Mouse (Mus musculus): ENCODE data around the gene Ctdnep1.

Gene Ctdnep1

GRCm38 (mm10) chr11:69981141-69981762 is at the start of gene Ctdnep1:
Ctdnep1 (plus strand) TSS chr11:69981156.
- no peak for TF ChIP-seq CTCF (conservative IDR thresholded peaks at IDR 0.05; ENCODE audit: low read length)
- no peak for TF ChIP-seq NANOG (IDR thresholded peaks at IDR 0.05; ENCODE audit: borderline replicate concordance, low read length)
- TF ChIP-seq POU5F1 (IDR thresholded peaks at IDR 0.05; ENCODE audit: borderline replicate concordance, low read length), result no peak
- peaks cover 59% of the 10 kb centered on the region for H3K36me3 ChIP-seq (ENCODE audit: insufficient read depth, low read length)
- no peaks in the 10 kb centered on the region for H3K27me3 ChIP-seq (ENCODE audit: insufficient read depth, low read length)
- peak within 1 kb of the TSS; percentile 98 for H3K4me3 ChIP-seq (replicated peaks; ENCODE audit: low read length)
- no peaks in the 10 kb centered on the region for H3K9me3 ChIP-seq (ENCODE audit: low read length)
- peaks cover 31% of the 10 kb centered on the region for H3K4me1 ChIP-seq (replicated peaks; ENCODE audit: low read depth, low read length)

GRCm38 (mm10) chr11:69931769-69932168 is 49.2 kb upstream of the Ctdnep1 start:
- no peak for TF ChIP-seq NANOG (IDR thresholded peaks at IDR 0.05; ENCODE audit: borderline replicate concordance, low read length)
- TF ChIP-seq CTCF (conservative IDR thresholded peaks at IDR 0.05; ENCODE audit: low read length), result no peak
- no peak for TF ChIP-seq POU5F1 (IDR thresholded peaks at IDR 0.05; ENCODE audit: borderline replicate concordance, low read length)
- Histone ChIP-seq H3K4me1 (replicated peaks; ENCODE audit: low read depth, low read length) (peaks cover 23% of the 10 kb centered on the region), H3K36me3 (ENCODE audit: insufficient read depth, low read length) (no peaks in the 10 kb centered on the region), H3K4me3 (replicated peaks; ENCODE audit: low read length) (no peak overlapping the region), H3K9me3 (ENCODE audit: low read length) (no peaks in the 10 kb centered on the region), H3K27me3 (ENCODE audit: insufficient read depth, low read length) (peaks cover 21% of the 10 kb centered on the region)

- no peak for TF ChIP-seq NANOG (IDR thresholded peaks at IDR 0.05; ENCODE audit: borderline replicate concordance, low read length)
- peak; percentile 81 for TF ChIP-seq CTCF (conservative IDR thresholded peaks at IDR 0.05; ENCODE audit: low read length)
- no peak overlapping the region for H3K4me3 ChIP-seq (replicated peaks; ENCODE audit: low read length)
- H3K4me1 ChIP-seq (replicated peaks; ENCODE audit: low read depth, low read length), result peaks cover 28% of the 10 kb centered on the region
- peaks cover 25% of the 10 kb centered on the region for H3K27me3 ChIP-seq (ENCODE audit: insufficient read depth, low read length)
- no peaks in the 10 kb centered on the region for H3K36me3 ChIP-seq (ENCODE audit: insufficient read depth, low read length)
- no peaks in the 10 kb centered on the region for H3K9me3 ChIP-seq (ENCODE audit: low read length)
These were observed 48.7 kb upstream of the Ctdnep1 start for GRCm38 (mm10) chr11:69932254-69932653.

- H3K4me1 ChIP-seq (replicated peaks; ENCODE audit: low read depth, low read length), result peaks cover 35% of the 10 kb centered on the region
- H3K36me3 ChIP-seq (ENCODE audit: insufficient read depth, low read length), result no peaks in the 10 kb centered on the region
- H3K27me3 ChIP-seq (ENCODE audit: insufficient read depth, low read length), result peaks cover 33% of the 10 kb centered on the region
- H3K9me3 ChIP-seq (ENCODE audit: low read length), result no peaks in the 10 kb centered on the region
- TF ChIP-seq POU5F1 (IDR thresholded peaks at IDR 0.05; ENCODE audit: borderline replicate concordance, low read length) (no peak), NANOG (IDR thresholded peaks at IDR 0.05; ENCODE audit: borderline replicate concordance, low read length) (no peak)
- H3K4me3 ChIP-seq (replicated peaks; ENCODE audit: low read length), result no peak overlapping the region
These were observed 47.9 kb upstream of the Ctdnep1 start for GRCm38 (mm10) chr11:69933066-69933465.

- TF ChIP-seq CTCF (conservative IDR thresholded peaks at IDR 0.05; ENCODE audit: low read length) (peak; percentile 59), NANOG (IDR thresholded peaks at IDR 0.05; ENCODE audit: borderline replicate concordance, low read length) (no peak), POU5F1 (IDR thresholded peaks at IDR 0.05; ENCODE audit: borderline replicate concordance, low read length) (no peak)
- no peaks in the 10 kb centered on the region for H3K36me3 ChIP-seq (ENCODE audit: insufficient read depth, low read length)
These were observed 46.8 kb upstream of the Ctdnep1 start for GRCm38 (mm10) chr11:69934169-69934568.

GRCm38 (mm10) chr11:69934681-69935080 is 46.3 kb upstream of the Ctdnep1 start:
- no peak for TF ChIP-seq NANOG (IDR thresholded peaks at IDR 0.05; ENCODE audit: borderline replicate concordance, low read length)
- no peak for TF ChIP-seq POU5F1 (IDR thresholded peaks at IDR 0.05; ENCODE audit: borderline replicate concordance, low read length)
- TF ChIP-seq CTCF (conservative IDR thresholded peaks at IDR 0.05; ENCODE audit: low read length), result no peak
- Histone ChIP-seq H3K9me3 (ENCODE audit: low read length) (no peaks in the 10 kb centered on the region), H3K36me3 (ENCODE audit: insufficient read depth, low read length) (no peaks in the 10 kb centered on the region), H3K27me3 (ENCODE audit: insufficient read depth, low read length) (peaks cover 46% of the 10 kb centered on the region), H3K4me1 (replicated peaks; ENCODE audit: low read depth, low read length) (peaks cover 46% of the 10 kb centered on the region), H3K4me3 (replicated peaks; ENCODE audit: low read length) (peak overlapping the region; percentile 80; the same call in 1 of the 2 replicates)

More at GRCm38 (mm10) chr11:69934169-69934568, 46.8 kb upstream of the Ctdnep1 start:
- Histone ChIP-seq H3K27me3 (ENCODE audit: insufficient read depth, low read length) (peaks cover 41% of the 10 kb centered on the region), H3K9me3 (ENCODE audit: low read length) (no peaks in the 10 kb centered on the region), H3K4me3 (replicated peaks; ENCODE audit: low read length) (0 out of 2 replicates have a peak overlapping the region, but pooled peaks have one; percentile 5), H3K4me1 (replicated peaks; ENCODE audit: low read depth, low read length) (peaks cover 41% of the 10 kb centered on the region)

GRCm38 (mm10) chr11:69935137-69935879 is 45.6 kb upstream of the Ctdnep1 start, which contains the start of gene Ybx2:
Ybx2 (plus strand) TSS chr11:69935796.
- Histone ChIP-seq H3K9me3 (ENCODE audit: low read length) (no peaks in the 10 kb centered on the region), H3K27me3 (ENCODE audit: insufficient read depth, low read length) (peaks cover 50% of the 10 kb centered on the region), H3K36me3 (ENCODE audit: insufficient read depth, low read length) (peaks cover 1% of the 10 kb centered on the region; the same call in 1 of the 2 replicates), H3K4me3 (replicated peaks; ENCODE audit: low read length) (peak within 1 kb of the TSS; percentile 80), H3K4me1 (replicated peaks; ENCODE audit: low read depth, low read length) (peaks cover 53% of the 10 kb centered on the region)
- no peak for TF ChIP-seq POU5F1 (IDR thresholded peaks at IDR 0.05; ENCODE audit: borderline replicate concordance, low read length)

- Histone ChIP-seq H3K36me3 (ENCODE audit: insufficient read depth, low read length) (peaks cover 7% of the 10 kb centered on the region), H3K4me1 (replicated peaks; ENCODE audit: low read depth, low read length) (peaks cover 61% of the 10 kb centered on the region), H3K9me3 (ENCODE audit: low read length) (no peaks in the 10 kb centered on the region), H3K27me3 (ENCODE audit: insufficient read depth, low read length) (peaks cover 58% of the 10 kb centered on the region), H3K4me3 (replicated peaks; ENCODE audit: low read length) (peak overlapping the region; percentile 80)
- TF ChIP-seq NANOG (IDR thresholded peaks at IDR 0.05; ENCODE audit: borderline replicate concordance, low read length) (no peak), CTCF (conservative IDR thresholded peaks at IDR 0.05; ENCODE audit: low read length) (no peak), POU5F1 (IDR thresholded peaks at IDR 0.05; ENCODE audit: borderline replicate concordance, low read length) (no peak)
These were observed 44.8 kb upstream of the Ctdnep1 start for GRCm38 (mm10) chr11:69936156-69936555.
